Mouse (Mus musculus) ES-E14 (cell line): ENCODE data around the gene Slc25a3. TPM values are rescaled to one million over a fixed set of nuclear protein-coding genes. Genes with fewer than 3 reads are reported as not detected.

ENCODE experiments used
- DNase-seq: peaks from one replicate; pipeline ENCODE4 v3.0.0-alpha.2; 2013; ENCODE audit warnings: low read depth, low spot score
- H3K27ac ChIP-seq: 2 replicates; pipeline ENCODE4 v1.5.1; 2012; ENCODE audit warnings: low read depth, mild to moderate bottlenecking, low read length, moderate library complexity, mixed read lengths; ENCODE audit not compliant: poor library complexity, insufficient read depth, severe bottlenecking
- H3K36me3 ChIP-seq: 2 replicates; pipeline ENCODE4 v1.6.1; 2012; ENCODE audit warnings: mild to moderate bottlenecking, low read length, moderate library complexity, mixed read lengths; ENCODE audit not compliant: control insufficient read depth, poor library complexity, insufficient read depth, severe bottlenecking
- H3K4me1 ChIP-seq, 2 experiments: fragments of 150-350 bp in 1 of 2; sonication (generic) in 1 of 2; 2 replicates each; pipeline ENCODE4 v1.6.1; 2012; ENCODE audit warnings: low read length in 2 of 2, mild to moderate bottlenecking in 1 of 2, mixed read lengths in 1 of 2; ENCODE audit not compliant: control insufficient read depth in 2 of 2, insufficient read depth in 2 of 2, poor library complexity in 1 of 2
- H3K4me3 ChIP-seq, 2 experiments: fragments of 150-350 bp in 1 of 2; sonication (generic) in 1 of 2; 2 replicates each; pipeline ENCODE4 v1.5.1; 2012; ENCODE audit warnings: low read length in 2 of 2, low read depth in 1 of 2, mild to moderate bottlenecking in 1 of 2, mixed read lengths in 1 of 2; ENCODE audit not compliant: insufficient read depth in 1 of 2, poor library complexity in 1 of 2, severe bottlenecking in 1 of 2
- H3K9ac ChIP-seq: 2 replicates; pipeline ENCODE4 v1.6.1; 2012; ENCODE audit warnings: low read depth, mild to moderate bottlenecking, low read length, mixed read lengths; ENCODE audit not compliant: poor library complexity, insufficient read depth, severe bottlenecking
- H3K9me3 ChIP-seq: fragments of 150-350 bp; sonication (generic); 2 replicates; pipeline ENCODE4 v1.6.1; 2012; ENCODE audit warnings: low read depth, mild to moderate bottlenecking, low read length; ENCODE audit not compliant: control insufficient read depth, insufficient read depth
- CHD2 ChIP-seq: IDR thresholded peaks from 2 replicates; pipeline ENCODE4 v1.6.1; 2014; ENCODE audit warnings: mild to moderate bottlenecking, low read depth, low read length, inconsistent platforms
- HCFC1 ChIP-seq: IDR thresholded peaks from 2 replicates; pipeline ENCODE4 v1.6.1; 2012; ENCODE audit warnings: low read length, inconsistent platforms, borderline replicate concordance; ENCODE audit not compliant: insufficient read depth
- MAFK ChIP-seq: IDR thresholded peaks from 2 replicates; pipeline ENCODE4 v1.6.1; 2014; ENCODE audit warnings: mild to moderate bottlenecking, low read depth, low read length, inconsistent platforms; ENCODE audit not compliant: insufficient read depth
- ZC3H11A ChIP-seq: IDR thresholded peaks from 2 replicates; pipeline ENCODE4 v1.6.1; 2012; ENCODE audit warnings: low read depth, mild to moderate bottlenecking, inconsistent platforms, low read length, borderline replicate concordance
- ZNF384 ChIP-seq: IDR thresholded peaks from 2 replicates; pipeline ENCODE4 v1.6.1; 2012; ENCODE audit warnings: low read depth, low read length, inconsistent platforms
- in situ Hi-C, 2 experiments: fragments of 600-800 bp; cut with MboI; formaldehyde crosslinking; loops; one replicate each; pipeline ENCODE4 v1.15.1; 2025; ENCODE audit warnings: low sequenced_read_pairs in 2 of 2, inconsistent platforms in 1 of 2; ENCODE audit not compliant: unreplicated experiment in 2 of 2
- total RNA-seq: library from RNA; depleted of rRNA; stranded (reverse); fragments of 300-350 nt; gene quantifications from 2 replicates; pipeline ENCODE4 v1.2.3, GENCODE M21; 2012

Gene Slc25a3
- total RNA-seq, 1 experiment = 481 TPM

DNA sequence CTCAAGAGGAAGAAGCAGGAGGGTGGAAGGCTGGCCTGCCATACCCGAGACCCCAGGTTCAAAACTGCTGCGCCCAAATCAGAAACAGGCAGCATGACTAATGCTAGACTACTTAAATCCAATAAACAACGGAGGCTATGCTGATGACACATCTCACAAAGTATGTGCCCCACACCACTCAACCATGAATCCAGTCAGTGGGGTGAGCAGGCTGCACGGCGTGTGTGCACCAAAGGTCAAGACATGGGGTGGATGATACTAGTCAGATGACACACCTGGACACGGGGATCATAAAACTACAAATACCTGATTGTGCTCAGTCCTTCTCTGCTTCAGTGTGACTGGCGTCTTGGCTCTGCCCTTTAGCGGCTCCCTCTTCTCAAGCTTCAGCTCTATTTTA is 34.6 kb upstream of the Slc25a3 start:
- Histone ChIP-seq H3K4me1 (peaks cover 0 to 2% of the 10 kb centered on the region in 2 experiments; a peak in 1 of 4 replicates), H3K9ac (no peak overlapping the region), H3K9me3 (no peaks in the 10 kb centered on the region), H3K27ac (no peak overlapping the region), H3K36me3 (peaks cover 42% of the 10 kb centered on the region), H3K4me3 (no peak overlapping the region)
- no peak for DNase-seq
- in situ Hi-C loops = no loop called here
- TF ChIP-seq CHD2 = no peak
- TF ChIP-seq HCFC1 = no peak
- TF ChIP-seq ZC3H11A = no peak
- TF ChIP-seq MAFK = no peak
- no peak for TF ChIP-seq ZNF384

- in situ Hi-C loops = no loop called here
- Histone ChIP-seq H3K27ac (no peak overlapping the region), H3K9me3 (no peaks in the 10 kb centered on the region), H3K4me3 (no peak overlapping the region), H3K36me3 (peaks cover 31% of the 10 kb centered on the region), H3K4me1 (peaks cover 0 to 2% of the 10 kb centered on the region in 2 experiments; a peak in 1 of 4 replicates), H3K9ac (no peak overlapping the region)
- TF ChIP-seq ZNF384 = no peak
- no peak for TF ChIP-seq ZC3H11A
- TF ChIP-seq MAFK = no peak
- TF ChIP-seq CHD2 = no peak
- no peak for TF ChIP-seq HCFC1
- DNase-seq = no peak
Measured at GRCm38 (mm10) chr10:91156338-91156737, 32.5 kb upstream of the Slc25a3 start.

DNA sequence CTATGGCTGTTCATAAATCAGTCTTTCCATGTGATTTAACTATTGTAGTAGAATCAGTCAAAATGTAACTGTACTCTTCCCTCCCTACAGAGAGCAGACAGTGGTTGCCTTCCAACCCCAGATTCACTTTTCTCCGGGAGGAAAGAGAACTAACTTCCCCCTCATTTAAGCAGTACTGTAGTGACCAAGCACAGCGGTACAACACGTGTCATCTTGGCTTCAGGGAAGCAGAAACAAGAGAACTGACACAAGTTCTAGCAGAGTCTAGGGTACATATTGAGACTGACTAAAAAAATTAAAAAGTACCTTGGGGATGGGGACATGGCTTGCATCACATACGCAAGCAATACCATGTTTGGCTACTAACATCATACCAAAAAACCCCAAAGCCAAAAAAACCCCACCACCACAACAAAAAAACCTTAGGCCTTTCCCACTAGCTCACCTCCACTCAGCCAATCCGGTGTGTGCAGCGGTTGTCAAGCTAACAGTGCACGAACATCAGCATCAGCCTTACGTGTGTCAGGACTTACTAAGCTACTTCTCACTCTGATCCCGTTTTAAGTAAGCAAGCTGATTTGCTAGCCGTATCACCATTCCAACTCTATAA is 30.1 kb upstream of the Slc25a3 start:
- TF ChIP-seq HCFC1 (no peak), MAFK (no peak), ZNF384 (no peak), CHD2 (no peak), ZC3H11A (no peak)
- Histone ChIP-seq H3K9ac (no peak overlapping the region), H3K4me3 (no peak overlapping the region), H3K36me3 (peaks cover 45% of the 10 kb centered on the region), H3K27ac (no peak overlapping the region), H3K4me1 (peaks cover 0 to 2% of the 10 kb centered on the region in 2 experiments; a peak in 1 of 4 replicates), H3K9me3 (no peaks in the 10 kb centered on the region)
- DNase-seq = no peak
- in situ Hi-C loops = no loop called here

- H3K9ac ChIP-seq = no peak overlapping the region
- no peak overlapping the region for H3K4me3 ChIP-seq
- in situ Hi-C loops = no loop called here
- no peak for DNase-seq
- no peak overlapping the region for H3K27ac ChIP-seq
- H3K36me3 ChIP-seq = peaks cover 26% of the 10 kb centered on the region
- no peaks in the 10 kb centered on the region for H3K9me3 ChIP-seq
- peaks cover 0 to 6% of the 10 kb centered on the region in 2 experiments; a peak in 1 of 4 replicates for H3K4me1 ChIP-seq
- no peak for TF ChIP-seq MAFK
- no peak for TF ChIP-seq ZNF384
Measured at GRCm38 (mm10) chr10:91145413-91145812, 21.6 kb upstream of the Slc25a3 start.

GRCm38 (mm10) chr10:91143313-91144230 is 19.7 kb upstream of the Slc25a3 start:
- TF ChIP-seq HCFC1 = no peak
- peak; percentile 73 for TF ChIP-seq ZNF384
- Histone ChIP-seq H3K9me3 (no peaks in the 10 kb centered on the region), H3K27ac (no peak overlapping the region), H3K4me1 (peaks cover 0 to 6% of the 10 kb centered on the region in 2 experiments; a peak in 1 of 4 replicates), H3K4me3 (no peak overlapping the region), H3K36me3 (peaks cover 12% of the 10 kb centered on the region), H3K9ac (no peak overlapping the region; the same call in 1 of the 2 replicates)
- DNase-seq = no peak
- in situ Hi-C loops = no loop called here
